Mouse (Mus musculus): ENCODE measurements around the gene Il18rap. TPM values are rescaled to one million over a fixed set of nuclear protein-coding genes. Genes with fewer than 3 reads are reported as not detected.

Il18rap gene
- polyA plus RNA-seq, 1 experiment from 2014 or later: 0.08 TPM

DNA sequence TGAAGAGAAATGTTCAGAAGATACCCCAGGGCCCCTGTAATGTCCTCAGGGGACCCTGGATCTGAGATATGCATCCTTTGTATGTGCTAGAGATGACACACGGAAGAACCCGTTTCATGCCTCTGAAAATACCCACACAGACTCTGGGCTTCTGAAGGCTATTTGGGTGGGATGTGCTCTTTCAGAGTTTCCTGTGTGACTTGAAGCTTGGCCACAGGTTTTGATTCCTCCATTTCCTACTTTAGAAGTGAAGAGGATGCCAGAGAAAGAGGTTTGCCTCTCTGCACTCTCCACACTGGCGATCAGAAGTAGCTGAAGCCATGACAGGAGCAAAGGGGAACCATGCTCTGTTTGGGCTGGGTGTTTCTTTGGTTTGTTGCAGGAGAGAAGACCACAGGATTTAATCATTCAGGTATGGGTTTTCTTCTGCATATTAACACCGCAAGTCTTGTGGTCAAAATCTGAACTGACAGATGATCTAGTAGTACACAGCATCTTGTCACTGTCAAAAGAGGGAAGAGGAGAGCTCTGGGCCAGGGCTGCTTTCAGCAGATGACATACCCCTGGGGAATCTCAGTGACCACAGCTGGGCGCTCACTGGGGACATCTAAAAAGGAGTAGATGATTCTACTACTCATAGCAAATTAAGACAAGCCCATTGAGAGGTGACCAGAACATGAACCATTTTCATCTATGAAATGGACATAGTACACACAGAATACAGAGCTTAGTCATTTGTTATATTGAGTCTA lies 9.0 kb downstream of the Il18rap start:
- Histone ChIP-seq H3K27ac (ENCODE audit: low read depth, low read length) (no peak overlapping the region), H3K4me3 (ENCODE audit: low read length) (no peak overlapping the region), H3K4me1 (ENCODE audit: control insufficient read depth, insufficient read depth, low read depth, low read length) (no peaks in the 10 kb centered on the region), H3K36me3 (ENCODE audit: control insufficient read depth, insufficient read depth, low read length) (no peaks in the 10 kb centered on the region), H3K4me2 (ENCODE audit: low read length) (no peak overlapping the region), H3K9me3 (ENCODE audit: control insufficient read depth, low read length) (no peaks in the 10 kb centered on the region), H3K27me3 (replicated peaks; ENCODE audit: control insufficient read depth, insufficient read depth, low read length) (no peaks in the 10 kb centered on the region), H3K9ac (ENCODE audit: low read depth, low read length) (no peak overlapping the region)
- WGBS: 88% methylated on average over 5 of the region's 5 CpGs
- ATAC-seq: no peak

- ATAC-seq: no peak
- 93% methylated on average over 5 of the region's 5 CpGs for WGBS
- H3K36me3 ChIP-seq (ENCODE audit: control insufficient read depth, insufficient read depth, low read length): no peaks in the 10 kb centered on the region
- no peak overlapping the region for H3K9ac ChIP-seq (ENCODE audit: low read depth, low read length)
- no peak overlapping the region for H3K4me3 ChIP-seq (ENCODE audit: low read length)
- H3K4me1 ChIP-seq (ENCODE audit: control insufficient read depth, insufficient read depth, low read depth, low read length): no peaks in the 10 kb centered on the region
- no peaks in the 10 kb centered on the region for H3K27me3 ChIP-seq (replicated peaks; ENCODE audit: control insufficient read depth, insufficient read depth, low read length)
- H3K27ac ChIP-seq (ENCODE audit: low read depth, low read length): no peak overlapping the region
- H3K4me2 ChIP-seq (ENCODE audit: low read length): no peak overlapping the region
- H3K9me3 ChIP-seq (ENCODE audit: control insufficient read depth, low read length): no peaks in the 10 kb centered on the region
Observed at GRCm38 (mm10) chr1:40529287-40529686, 14.1 kb downstream of the Il18rap start.

DNA sequence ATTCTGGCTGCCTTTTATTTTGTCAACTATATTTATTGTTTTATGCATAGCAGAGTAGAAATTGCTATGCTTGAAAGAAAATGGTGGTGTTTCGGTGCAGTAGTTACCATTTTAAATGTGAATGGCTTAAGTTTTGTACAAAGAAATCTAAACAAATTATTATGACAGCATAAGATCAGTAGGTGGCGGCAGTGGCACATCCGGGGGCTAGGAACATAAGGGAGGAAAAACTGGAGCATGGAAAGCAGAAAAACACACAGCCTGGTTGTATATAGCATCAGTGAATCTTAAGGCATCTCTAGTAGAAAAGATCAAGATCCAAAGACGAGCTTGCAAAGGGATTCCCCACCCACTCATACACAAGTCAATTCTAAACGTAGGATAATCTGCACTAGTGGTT lies 22.4 kb downstream of the Il18rap start:
- H3K9ac ChIP-seq (ENCODE audit: low read depth, low read length): no peak overlapping the region
- WGBS: 85% methylated on average over 5 of the region's 5 CpGs
- ATAC-seq: no peak

DNA sequence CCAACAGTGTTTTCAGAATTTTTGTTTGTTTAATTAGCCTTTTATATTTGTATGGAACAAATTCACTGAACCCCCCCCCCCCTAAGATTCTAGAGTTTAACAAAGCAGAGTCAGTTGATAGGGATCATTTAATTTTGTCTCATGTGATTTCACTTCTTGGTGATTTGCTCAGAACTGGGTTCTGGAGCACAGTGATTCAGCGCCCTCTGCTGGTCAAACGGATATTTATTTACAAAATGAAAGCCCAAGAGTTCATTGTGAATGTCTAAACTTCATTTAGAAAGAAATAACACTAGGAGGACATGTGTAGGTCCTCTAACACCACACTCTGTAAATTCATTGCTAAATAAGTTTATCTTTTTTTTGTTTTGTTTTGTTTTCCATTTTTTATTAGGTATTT lies 29.5 kb downstream of the Il18rap start:
- no peaks in the 10 kb centered on the region for H3K27me3 ChIP-seq (replicated peaks; ENCODE audit: control insufficient read depth, insufficient read depth, low read length)
- H3K9me3 ChIP-seq (ENCODE audit: control insufficient read depth, low read length): no peaks in the 10 kb centered on the region
- WGBS: 0% methylated on average over 2 of the region's 2 CpGs
- 0 out of 2 replicates have a peak, but pooled peaks have one; percentile 27 for ATAC-seq
- no peaks in the 10 kb centered on the region for H3K36me3 ChIP-seq (ENCODE audit: control insufficient read depth, insufficient read depth, low read length)
- H3K9ac ChIP-seq (ENCODE audit: low read depth, low read length): no peak overlapping the region
- peaks cover 5% of the 10 kb centered on the region; the same call in 1 of the 2 replicates for H3K4me1 ChIP-seq (ENCODE audit: control insufficient read depth, insufficient read depth, low read depth, low read length)
- no peak overlapping the region for H3K4me2 ChIP-seq (ENCODE audit: low read length)
- no peak overlapping the region for H3K27ac ChIP-seq (ENCODE audit: low read depth, low read length)
- no peak overlapping the region for H3K4me3 ChIP-seq (ENCODE audit: low read length)

More for the DNA sequence above, 22.4 kb downstream of the Il18rap start:
- H3K27me3 ChIP-seq (replicated peaks; ENCODE audit: control insufficient read depth, insufficient read depth, low read length): no peaks in the 10 kb centered on the region
- H3K4me3 ChIP-seq (ENCODE audit: low read length): no peak overlapping the region
- no peaks in the 10 kb centered on the region for H3K4me1 ChIP-seq (ENCODE audit: control insufficient read depth, insufficient read depth, low read depth, low read length)
- H3K4me2 ChIP-seq (ENCODE audit: low read length): no peak overlapping the region
- no peaks in the 10 kb centered on the region for H3K36me3 ChIP-seq (ENCODE audit: control insufficient read depth, insufficient read depth, low read length)
- H3K27ac ChIP-seq (ENCODE audit: low read depth, low read length): no peak overlapping the region
- H3K9me3 ChIP-seq (ENCODE audit: control insufficient read depth, low read length): no peaks in the 10 kb centered on the region

GRCm38 (mm10) chr1:40546645-40547044 lies 31.5 kb downstream of the Il18rap start:
- Histone ChIP-seq H3K27ac (ENCODE audit: low read depth, low read length) (no peak overlapping the region), H3K9ac (ENCODE audit: low read depth, low read length) (no peak overlapping the region), H3K4me3 (ENCODE audit: low read length) (no peak overlapping the region), H3K4me1 (ENCODE audit: control insufficient read depth, insufficient read depth, low read depth, low read length) (peaks cover 5% of the 10 kb centered on the region; the same call in 1 of the 2 replicates), H3K36me3 (ENCODE audit: control insufficient read depth, insufficient read depth, low read length) (no peaks in the 10 kb centered on the region), H3K27me3 (replicated peaks; ENCODE audit: control insufficient read depth, insufficient read depth, low read length) (no peaks in the 10 kb centered on the region), H3K9me3 (ENCODE audit: control insufficient read depth, low read length) (no peaks in the 10 kb centered on the region), H3K4me2 (ENCODE audit: low read length) (no peak overlapping the region)
- WGBS: 71% methylated on average over 4 of the region's 4 CpGs
- 0 out of 2 replicates have a peak, but pooled peaks have one; percentile 11 for ATAC-seq

DNA sequence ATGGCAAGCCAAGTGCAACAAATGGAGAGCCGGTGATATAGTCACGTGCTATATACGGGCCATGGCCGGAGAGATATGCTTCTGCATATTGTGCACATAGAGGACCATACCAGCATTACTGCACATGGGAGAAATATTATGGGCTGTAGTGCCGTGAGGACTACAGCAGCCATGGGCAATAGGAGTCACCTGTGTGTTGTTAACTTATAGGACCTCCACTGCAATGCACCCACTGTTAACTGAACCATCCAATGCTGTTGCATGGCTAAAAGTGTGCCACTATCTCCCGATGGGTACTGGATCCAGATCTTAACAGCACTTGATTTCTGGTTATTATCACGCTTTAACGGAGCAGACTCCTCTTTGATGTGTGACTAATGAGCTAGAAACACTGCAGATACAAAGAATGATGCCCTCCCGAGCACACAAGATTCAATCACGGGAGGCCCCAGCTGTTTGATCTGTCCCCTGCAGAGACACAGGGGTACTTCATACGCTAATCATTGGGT lies 32.0 kb downstream of the Il18rap start:
- Histone ChIP-seq H3K36me3 (ENCODE audit: control insufficient read depth, insufficient read depth, low read length) (no peaks in the 10 kb centered on the region), H3K4me2 (ENCODE audit: low read length) (peak overlapping the region; percentile 20), H3K9me3 (ENCODE audit: control insufficient read depth, low read length) (no peaks in the 10 kb centered on the region), H3K4me1 (ENCODE audit: control insufficient read depth, insufficient read depth, low read depth, low read length) (peaks cover 5% of the 10 kb centered on the region; the same call in 1 of the 2 replicates), H3K27me3 (replicated peaks; ENCODE audit: control insufficient read depth, insufficient read depth, low read length) (no peaks in the 10 kb centered on the region), H3K27ac (ENCODE audit: low read depth, low read length) (no peak overlapping the region), H3K4me3 (ENCODE audit: low read length) (no peak overlapping the region), H3K9ac (ENCODE audit: low read depth, low read length) (no peak overlapping the region)
- peak; percentile 69 for ATAC-seq
- 48% methylated on average over 11 of the region's 11 CpGs for WGBS

- H3K27me3 ChIP-seq (replicated peaks; ENCODE audit: control insufficient read depth, insufficient read depth, low read length): no peaks in the 10 kb centered on the region
- 28% methylated on average over 10 of the region's 10 CpGs for WGBS
- no peaks in the 10 kb centered on the region for H3K9me3 ChIP-seq (ENCODE audit: control insufficient read depth, low read length)
- H3K9ac ChIP-seq (ENCODE audit: low read depth, low read length): no peak overlapping the region
- no peaks in the 10 kb centered on the region for H3K36me3 ChIP-seq (ENCODE audit: control insufficient read depth, insufficient read depth, low read length)
- no peak overlapping the region for H3K4me3 ChIP-seq (ENCODE audit: low read length)
- ATAC-seq: no peak
- H3K27ac ChIP-seq (ENCODE audit: low read depth, low read length): no peak overlapping the region
- H3K4me1 ChIP-seq (ENCODE audit: control insufficient read depth, insufficient read depth, low read depth, low read length): peaks cover 5% of the 10 kb centered on the region; the same call in 1 of the 2 replicates
- H3K4me2 ChIP-seq (ENCODE audit: low read length): peak overlapping the region; percentile 20
Observed at GRCm38 (mm10) chr1:40547762-40548161, 32.6 kb downstream of the Il18rap start.

DNA sequence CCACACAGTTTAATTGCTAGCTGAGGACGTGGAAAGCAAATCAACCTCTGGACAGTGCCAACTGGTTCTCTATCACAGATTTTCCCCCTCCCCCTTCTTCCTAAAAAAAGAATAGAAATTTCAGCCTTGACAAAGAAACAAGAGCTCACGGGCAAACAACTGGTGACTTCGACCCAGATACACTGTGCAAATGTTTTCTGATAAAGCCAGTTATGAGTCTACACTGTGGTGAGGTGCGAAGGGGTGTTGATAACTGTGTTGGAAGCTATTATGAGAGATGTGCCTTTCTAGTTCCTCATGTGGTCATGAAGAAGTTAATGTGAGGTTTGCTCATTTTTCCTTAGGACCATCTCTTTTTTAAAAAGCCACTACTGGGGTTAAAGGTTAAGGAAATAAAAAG lies 54.2 kb downstream of the Il18rap start:
- Histone ChIP-seq H3K27ac (ENCODE audit: low read depth, low read length) (no peak overlapping the region), H3K9me3 (ENCODE audit: control insufficient read depth, low read length) (no peaks in the 10 kb centered on the region), H3K4me2 (ENCODE audit: low read length) (no peak overlapping the region), H3K9ac (ENCODE audit: low read depth, low read length) (no peak overlapping the region), H3K4me3 (ENCODE audit: low read length) (no peak overlapping the region), H3K36me3 (ENCODE audit: control insufficient read depth, insufficient read depth, low read length) (no peaks in the 10 kb centered on the region), H3K4me1 (ENCODE audit: control insufficient read depth, insufficient read depth, low read depth, low read length) (no peaks in the 10 kb centered on the region), H3K27me3 (replicated peaks; ENCODE audit: control insufficient read depth, insufficient read depth, low read length) (no peaks in the 10 kb centered on the region)
- WGBS: 86% methylated on average over 4 of the region's 4 CpGs
- no peak for ATAC-seq

- H3K27me3 ChIP-seq (replicated peaks; ENCODE audit: control insufficient read depth, insufficient read depth, low read length): no peaks in the 10 kb centered on the region
- 15% methylated on average over 7 of the region's 7 CpGs for WGBS
- H3K9me3 ChIP-seq (ENCODE audit: control insufficient read depth, low read length): no peaks in the 10 kb centered on the region
- H3K27ac ChIP-seq (ENCODE audit: low read depth, low read length): no peak within 1 kb of the TSS
- no peak for ATAC-seq
- no peak within 1 kb of the TSS for H3K9ac ChIP-seq (ENCODE audit: low read depth, low read length)
- peak within 1 kb of the TSS; percentile 17; the same call in 1 of the 2 replicates for H3K4me3 ChIP-seq (ENCODE audit: low read length)
- H3K4me1 ChIP-seq (ENCODE audit: control insufficient read depth, insufficient read depth, low read depth, low read length): no peaks in the 10 kb centered on the region
- no peaks in the 10 kb centered on the region for H3K36me3 ChIP-seq (ENCODE audit: control insufficient read depth, insufficient read depth, low read length)
- H3K4me2 ChIP-seq (ENCODE audit: low read length): peak within 1 kb of the TSS; percentile 51
Observed at GRCm38 (mm10) chr1:40579784-40580183, 64.6 kb downstream of the Il18rap start, which contains the start of gene Slc9a4. Gene Slc9a4, plus strand, starts transcription at chr1:40580081.
